Mouse (Mus musculus): ENCODE data around the gene Olfr361. TPM values are rescaled to one million over a fixed set of nuclear protein-coding genes. Genes with fewer than 3 reads are reported as not detected.

Gene Olfr361
- not detected in 2 replicates for polyA plus RNA-seq (2015; fragmentation: Nextera tagmentation; extraction: Ambion mirVana)

GRCm38 (mm10) chr2:37089190-37089589 is at the start of gene Olfr361:
Gene Olfr361 (minus strand): TSS chr2:37089290.

GRCm38 (mm10) chr2:37117810-37118209 is 28.7 kb upstream of the Olfr361 start, which contains the start of gene Olfr362:
Gene Olfr362 (minus strand): TSS chr2:37117910.

GRCm38 (mm10) chr2:37065446-37065845 is 23.6 kb downstream of the Olfr361 start, which contains the start of gene Olfr360:
Gene Olfr360 (plus strand): TSS chr2:37065746.

Other genes with a start within 250 kb of the Olfr361 start
- not detected in 2 replicates for gene Olfr350, start 243.0 kb downstream of the Olfr361 start, polyA plus RNA-seq (2015; fragmentation: Nextera tagmentation; extraction: Ambion mirVana)
- not detected in 2 replicates for gene Olfr351, start 226.6 kb downstream of the Olfr361 start, polyA plus RNA-seq (2015; fragmentation: Nextera tagmentation; extraction: Ambion mirVana)
- not detected in 2 replicates for gene Olfr352, start 220.8 kb downstream of the Olfr361 start, polyA plus RNA-seq (2015; fragmentation: Nextera tagmentation; extraction: Ambion mirVana)
- not detected in 2 replicates for gene Olfr353, start 196.4 kb downstream of the Olfr361 start, polyA plus RNA-seq (2015; fragmentation: Nextera tagmentation; extraction: Ambion mirVana)
- not detected in 2 replicates for gene Olfr354, start 183.6 kb downstream of the Olfr361 start, polyA plus RNA-seq (2015; fragmentation: Nextera tagmentation; extraction: Ambion mirVana)
- not detected in 2 replicates for gene Olfr355, start 160.4 kb downstream of the Olfr361 start, polyA plus RNA-seq (2015; fragmentation: Nextera tagmentation; extraction: Ambion mirVana)
- gene Olfr356, start 152.2 kb downstream of the Olfr361 start, polyA plus RNA-seq (2015; fragmentation: Nextera tagmentation; extraction: Ambion mirVana), result not detected in 2 replicates
- not detected in 2 replicates for gene Olfr357, start 95.5 kb downstream of the Olfr361 start, polyA plus RNA-seq (2015; fragmentation: Nextera tagmentation; extraction: Ambion mirVana)
- not detected in 2 replicates for gene Olfr358, start 80.0 kb downstream of the Olfr361 start, polyA plus RNA-seq (2015; fragmentation: Nextera tagmentation; extraction: Ambion mirVana)
- gene Olfr360, start 23.5 kb downstream of the Olfr361 start, polyA plus RNA-seq (2015; fragmentation: Nextera tagmentation; extraction: Ambion mirVana), result not detected in 2 replicates
- not detected in 2 replicates for gene Olfr362, start 28.6 kb upstream of the Olfr361 start, polyA plus RNA-seq (2015; fragmentation: Nextera tagmentation; extraction: Ambion mirVana)
- not detected in 2 replicates for gene Olfr364-ps1, start 50.0 kb upstream of the Olfr361 start, polyA plus RNA-seq (2015; fragmentation: Nextera tagmentation; extraction: Ambion mirVana)
- not detected in 2 replicates for gene Olfr365, start 98.9 kb upstream of the Olfr361 start, polyA plus RNA-seq (2015; fragmentation: Nextera tagmentation; extraction: Ambion mirVana)
- not detected in 2 replicates for gene Olfr366, start 122.3 kb upstream of the Olfr361 start, polyA plus RNA-seq (2015; fragmentation: Nextera tagmentation; extraction: Ambion mirVana)
- gene Olfr368, start 237.2 kb upstream of the Olfr361 start, polyA plus RNA-seq (2015; fragmentation: Nextera tagmentation; extraction: Ambion mirVana), result not detected in 2 replicates

Measured in spleen, postnatal 0 days (tissue).